Mouse (Mus musculus) retina, postnatal 1 day (tissue): Measurements from ENCODE around the gene Gm27235.
"Not testable (repeated sequence)": the region's sequence is repeated elsewhere in the genome, so short reads cannot be mapped to it uniquely, and the experiment has no call there.

Source experiments
- DNase-seq: peaks from one replicate; pipeline ENCODE4 v3.0.0-alpha.2; 2012

Gm27235 gene

DNA sequence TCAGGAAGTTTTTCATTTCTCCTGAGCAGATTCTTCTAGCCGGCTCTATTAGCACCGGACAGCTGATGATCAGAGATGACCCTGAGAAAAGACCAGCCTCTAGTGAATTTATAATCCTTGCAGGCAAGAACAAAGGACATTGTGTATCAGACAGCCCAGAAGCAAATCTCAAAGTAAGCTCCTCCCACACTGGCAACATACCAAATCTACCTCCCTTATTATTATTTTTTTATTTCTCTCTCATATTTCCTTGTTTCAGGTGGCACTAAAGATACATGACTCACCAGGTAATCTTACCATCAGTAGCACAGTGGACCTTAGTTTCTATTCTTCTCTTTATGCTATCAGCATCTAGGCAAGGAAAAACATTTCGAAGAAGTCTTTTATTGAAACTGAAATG, at the start of gene Gm27235, which contains the start of gene D730048I06Rik:
Gm27235 (minus strand) TSS at position 101 of the 400 bp plus-strand sequence.
D730048I06Rik (minus strand) TSS at position 112 of the 400 bp plus-strand sequence.
- DNase-seq: no peak

GRCm38 (mm10) chr9:35817881-35818280, 28.0 kb upstream of the Gm27235 start:
- not testable (repeated sequence) for DNase-seq

GRCm38 (mm10) chr9:35798146-35798545, 8.2 kb upstream of the Gm27235 start:
- DNase-seq: no peak

- no peak for DNase-seq
Measured at GRCm38 (mm10) chr9:35778009-35778408, 11.9 kb downstream of the Gm27235 start, which contains the start of gene Gm17727. TSS of gene Gm17727 (minus strand) at chr9:35778109.

- DNase-seq: no peak
Measured at GRCm38 (mm10) chr9:35756843-35757242, 33.1 kb downstream of the Gm27235 start.

DNA sequence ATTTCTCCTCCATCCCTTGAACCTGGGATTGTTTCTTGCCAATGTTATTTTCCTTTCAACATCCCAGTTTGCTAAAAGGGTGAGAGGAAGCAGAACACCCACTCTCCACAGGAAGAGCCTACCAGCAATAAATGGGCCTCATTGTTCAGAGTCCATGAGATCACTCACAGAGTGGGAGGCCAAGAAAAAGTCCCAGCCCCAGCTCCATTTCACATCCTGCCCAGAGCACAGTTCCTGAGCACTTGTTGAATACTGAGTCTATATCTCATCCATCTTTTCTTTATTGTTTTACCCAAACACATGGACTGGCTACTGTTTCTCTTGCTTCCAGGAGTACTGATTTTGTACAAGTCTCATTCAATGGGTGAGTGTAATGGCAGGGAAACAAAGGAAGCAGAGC, 49.2 kb downstream of the Gm27235 start, which contains the start of gene Gm17677:
Gm17677 (plus strand) TSS at position 301 of the 400 bp plus-strand sequence.
- DNase-seq: no peak
